ENCODE assay signal across 10 mouse cellular contexts in the genomic region with DNA sequence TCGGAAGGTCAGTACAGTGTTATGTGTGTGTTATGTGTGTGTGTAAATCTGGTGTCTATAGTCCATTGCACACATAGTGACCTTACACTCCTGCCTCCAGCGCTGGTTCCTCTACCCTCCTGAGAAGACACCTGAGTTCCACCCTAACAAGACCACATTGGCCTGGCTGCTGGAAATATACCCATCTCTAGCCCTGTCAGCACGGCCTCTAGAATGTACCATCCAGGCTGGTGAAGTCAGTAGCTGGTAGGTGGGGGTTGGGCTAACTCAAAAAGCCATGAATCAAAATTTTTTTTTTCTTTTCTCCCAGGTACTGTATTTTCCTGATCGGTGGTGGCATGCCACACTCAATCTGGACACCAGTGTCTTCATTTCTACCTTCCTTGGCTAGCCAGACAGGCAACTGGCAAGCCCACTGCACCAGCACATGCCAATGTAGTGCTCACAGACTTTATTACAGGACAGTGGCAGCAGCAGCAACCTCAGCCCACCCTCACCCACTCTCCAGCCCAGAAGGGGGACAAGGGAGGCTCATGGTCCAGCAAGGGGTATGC. TPM values are rescaled to one million over a fixed set of nuclear protein-coding genes. Genes with fewer than 3 reads are reported as not detected.
DNase-seq lines count a peak whose midpoint lies in the region; ATAC-seq and TF ChIP-seq lines count a peak whose summit lies in the region.
"Had no signal": no experiment of that assay in that cellular context is flagged by ENCODE, and none has a peak within 500 bp of the region (broad histone marks: within the 10 kb centered on the region; RNA-seq: fewer than 3 reads in every experiment).

No protein-coding gene starts in this region.

- peaks cover 27% of the 10 kb centered on the region for H3K36me3 ChIP-seq in heart, embryonic 11.5 days (ENCODE audit: control insufficient read depth, insufficient read depth, low read length)
- peaks cover 0 to 13% of the 10 kb centered on the region in 2 experiments; a peak in 2 of 4 replicates for H3K36me3 ChIP-seq in MEL (ENCODE audit: control insufficient read depth in 1 of 2, insufficient read depth in 2 of 2, low read length in 2 of 2)
- peaks cover 37% of the 10 kb centered on the region for H3K36me3 ChIP-seq in forebrain, postnatal 0 days (ENCODE audit: insufficient read depth)
- H3K36me3 ChIP-seq in liver, embryonic 15.5 days (replicated peaks): peaks cover 57% of the 10 kb centered on the region

- no peak for TF ChIP-seq EP300 in MEL (IDR thresholded peaks at IDR 0.05; ENCODE audit: low read depth in 1 of 2, low read length in 2 of 2)

- H3K9me3 ChIP-seq in heart, embryonic 11.5 days (replicated peaks; ENCODE audit: control insufficient read depth, low read length): no peaks in the 10 kb centered on the region
- H3K9me3 ChIP-seq in MEL (replicated peaks; ENCODE audit: insufficient read depth, low read length): no peaks in the 10 kb centered on the region
- H3K9me3 ChIP-seq in forebrain, postnatal 0 days (ENCODE audit: low read length): no peaks in the 10 kb centered on the region
- no peaks in the 10 kb centered on the region for H3K9me3 ChIP-seq in liver, embryonic 15.5 days (replicated peaks)

- H3K9ac ChIP-seq in heart, embryonic 11.5 days (ENCODE audit: low read depth, low read length): no peak overlapping the region
- no peak overlapping the region; the same call in 1 of the 2 replicates for H3K9ac ChIP-seq in MEL (ENCODE audit: control insufficient read depth, low read depth, low read length, poor library complexity, severe bottlenecking)
- H3K9ac ChIP-seq in forebrain, postnatal 0 days: no peak overlapping the region
- H3K9ac ChIP-seq in liver, embryonic 15.5 days: no peak overlapping the region

- no peak for TF ChIP-seq CTCF in MEL (IDR thresholded peaks at IDR 0.05 in 2 of 3, conservative IDR thresholded peaks at IDR 0.05 in 1 of 3; ENCODE audit: control insufficient read depth in 1 of 3, insufficient read depth in 1 of 3, low read depth in 2 of 3, low read length in 3 of 3, poor library complexity in 1 of 3, severe bottlenecking in 1 of 3)
- no peak for TF ChIP-seq CTCF in forebrain, postnatal 0 days (IDR thresholded peaks at IDR 0.05; ENCODE audit: low read depth)

- no peaks in the 10 kb centered on the region for H3K27me3 ChIP-seq in heart, embryonic 11.5 days (ENCODE audit: control insufficient read depth, insufficient read depth, low read length)
- no peaks in the 10 kb centered on the region for H3K27me3 ChIP-seq in MEL (ENCODE audit: control insufficient read depth in 1 of 2, insufficient read depth in 2 of 2, low read length in 2 of 2)
- H3K27me3 ChIP-seq in forebrain, postnatal 0 days (ENCODE audit: insufficient read depth, low read length): no peaks in the 10 kb centered on the region
- H3K27me3 ChIP-seq in liver, embryonic 15.5 days: no peaks in the 10 kb centered on the region
- H3K27me3 ChIP-seq: CH12.LX had no signal

- H3K4me1 ChIP-seq in heart, embryonic 11.5 days (ENCODE audit: control insufficient read depth, insufficient read depth, low read length): peaks cover 47% of the 10 kb centered on the region
- peaks cover 2 to 41% of the 10 kb centered on the region in 2 experiments; a peak in 3 of 4 replicates for H3K4me1 ChIP-seq in MEL (ENCODE audit: control insufficient read depth in 1 of 2, insufficient read depth in 2 of 2, low read length in 2 of 2)
- peaks cover 26% of the 10 kb centered on the region for H3K4me1 ChIP-seq in forebrain, postnatal 0 days (ENCODE audit: insufficient read depth)
- peaks cover 72% of the 10 kb centered on the region for H3K4me1 ChIP-seq in liver, embryonic 15.5 days (replicated peaks)

- no peak for ATAC-seq in heart, embryonic 11.5 days (replicated peaks; ENCODE audit: insufficient number of reproducible peaks, low FRiP score, low TSS enrichment)
- ATAC-seq in forebrain, postnatal 0 days: no peak
- no peak for ATAC-seq in liver, embryonic 15.5 days (ENCODE audit: insufficient read depth)
- ATAC-seq in monocyte, adult 5-6 weeks (replicated peaks; ENCODE audit: insufficient number of reproducible peaks, low FRiP score, low TSS enrichment, poor library complexity, severe bottlenecking): no peak

- no peak for DNase-seq in heart, adult 18-20 months
- DNase-seq in MEL (ENCODE audit: low read depth, low spot score): no peak
- DNase-seq in forebrain, postnatal 0 days: no peak
- no peak for DNase-seq in c-Kit-positive CD71-positive TER-119-positive erythroid progenitor cells, embryonic 14.5 days (ENCODE audit: low spot score)
- no peak for DNase-seq in spleen, postnatal 14 days (ENCODE audit: low spot score in 2 of 2)
- DNase-seq: lung, postnatal 36 days had no signal

- TF ChIP-seq POLR2A in MEL (IDR thresholded peaks at IDR 0.05; ENCODE audit: control insufficient read depth in 1 of 2, insufficient read depth in 1 of 2, low read depth in 1 of 2, low read length in 2 of 2, poor library complexity in 1 of 2): no peak; a peak in 2 of 4 replicates

- H3K4me3 ChIP-seq in heart, embryonic 11.5 days (ENCODE audit: low read depth, low read length): peak overlapping the region; percentile 69
- H3K4me3 ChIP-seq in MEL (ENCODE audit: control insufficient read depth in 1 of 2, insufficient read depth in 1 of 2, low read depth in 2 of 2, low read length in 2 of 2): no peak overlapping the region
- peak overlapping the region; percentile 52; the same call in 1 of the 2 replicates for H3K4me3 ChIP-seq in forebrain, postnatal 0 days (ENCODE audit: low read depth, low read length)
- peak overlapping the region; percentile 65; the same call in 1 of the 2 replicates for H3K4me3 ChIP-seq in liver, embryonic 15.5 days (replicated peaks)

- WGBS in heart, embryonic 11.5 days (ENCODE audit: insufficient replicate concordance): 81% methylated on average over 4 of the region's 4 CpGs
- 87% methylated on average over 4 of the region's 4 CpGs for WGBS in forebrain, postnatal 0 days
- WGBS in liver, embryonic 15.5 days (ENCODE audit: insufficient replicate concordance): 70% methylated on average over 4 of the region's 4 CpGs

- no peak overlapping the region for H3K27ac ChIP-seq in heart, embryonic 11.5 days (ENCODE audit: low read depth, low read length)
- H3K27ac ChIP-seq in MEL (ENCODE audit: control insufficient read depth, low read depth, low read length): no peak overlapping the region
- no peak overlapping the region for H3K27ac ChIP-seq in forebrain, postnatal 0 days (ENCODE audit: low read depth, low read length)
- H3K27ac ChIP-seq in liver, embryonic 15.5 days (replicated peaks): 0 out of 2 replicates have a peak overlapping the region, but pooled peaks have one; percentile 69

- TF ChIP-seq RAD21 in MEL (IDR thresholded peaks at IDR 0.05; ENCODE audit: low read depth, low read length): no peak

- peak overlapping the region; percentile 83 for H3K4me2 ChIP-seq in heart, embryonic 11.5 days
- peak overlapping the region; percentile 58 for H3K4me2 ChIP-seq in forebrain, postnatal 0 days (ENCODE audit: low read depth)
- H3K4me2 ChIP-seq in liver, embryonic 15.5 days: peak overlapping the region; percentile 81

- peaks cover 63% of the 10 kb centered on the region for H3K79me2 ChIP-seq in MEL (ENCODE audit: control insufficient read depth, insufficient read depth, low read length, poor library complexity)

RNA-seq across cellular contexts. Expression of a gene that starts 1.6 kb away (rescaled TPM):
- 30.9 and 42.6 TPM in 2 replicates for polyA plus RNA-seq in heart, embryonic 11.5 days (2014; fragmentation: Nextera tagmentation; extraction: Ambion mirVana)
- 10 to 100 TPM; 28.0 to 34.0 TPM for total RNA-seq in heart, adult 18-20 months (2021)
- total RNA-seq in MEL (2012; rRNA removed): 12.9 and 13.1 TPM in 2 replicates
- 10 to 100 TPM in 1 of 2 experiments, not detected in 1; 23.9 TPM for polyA plus RNA-seq in MEL (2012; ENCODE audit: insufficient read depth in 1 of 2, insufficient read length in 2 of 2, low read depth in 1 of 2, low replicate concordance in 2 of 2, missing spikeins in 1 of 2)
- 44.3 and 52.2 TPM in 2 replicates for total RNA-seq in forebrain, postnatal 0 days (2014; rRNA removed)
- polyA plus RNA-seq in forebrain, postnatal 0 days (2015; fragmentation: Nextera tagmentation; extraction: Ambion mirVana): 46.7 and 49.5 TPM in 2 replicates
- 19.6 and 25.2 TPM in 2 replicates for polyA plus RNA-seq in liver, embryonic 15.5 days (2015; fragmentation: Nextera tagmentation; extraction: Ambion mirVana)
- total RNA-seq in monocyte, adult 5-6 weeks (2017): 7.9 to 20.3 TPM (median 11.0 TPM) in 3 replicates

RNA-seq across cellular contexts. Expression of a gene that starts 2.9 kb away (rescaled TPM):
- 292 and 322 TPM in 2 replicates for polyA plus RNA-seq in heart, embryonic 11.5 days (2014; fragmentation: Nextera tagmentation; extraction: Ambion mirVana)
- 100 to 1,000 TPM; 113 to 128 TPM for total RNA-seq in heart, adult 18-20 months (2021)
- 74.0 and 75.0 TPM in 2 replicates for total RNA-seq in MEL (2012; rRNA removed)
- polyA plus RNA-seq in MEL (2012; ENCODE audit: insufficient read depth in 1 of 2, insufficient read length in 2 of 2, low read depth in 1 of 2, low replicate concordance in 2 of 2, missing spikeins in 1 of 2): 10 to 100 TPM in 1 of 2 experiments, not detected in 1; 99.7 TPM
- total RNA-seq in forebrain, postnatal 0 days (2014; rRNA removed): 237 and 238 TPM in 2 replicates
- polyA plus RNA-seq in forebrain, postnatal 0 days (2015; fragmentation: Nextera tagmentation; extraction: Ambion mirVana): 314 and 324 TPM in 2 replicates
- polyA plus RNA-seq in liver, embryonic 15.5 days (2015; fragmentation: Nextera tagmentation; extraction: Ambion mirVana): 114 and 130 TPM in 2 replicates
- total RNA-seq in monocyte, adult 5-6 weeks (2017): 74.5 to 81.4 TPM (median 75.3 TPM) in 3 replicates

RNA-seq across cellular contexts. Expression of a gene that starts 6.8 kb away (rescaled TPM):
- 1.9 and 2.5 TPM in 2 replicates for polyA plus RNA-seq in heart, embryonic 11.5 days (2014; fragmentation: Nextera tagmentation; extraction: Ambion mirVana)
- 1 to 10 TPM; 1.8 to 2.3 TPM for total RNA-seq in heart, adult 18-20 months (2021)
- total RNA-seq in MEL (2012; rRNA removed): 1.4 TPM in 2 replicates
- polyA plus RNA-seq in MEL (2012; ENCODE audit: insufficient read depth in 1 of 2, insufficient read length in 2 of 2, low read depth in 1 of 2, low replicate concordance in 2 of 2, missing spikeins in 1 of 2): 1 to 10 TPM in 1 of 2 experiments, not detected in 1; 4.0 TPM
- total RNA-seq in forebrain, postnatal 0 days (2014; rRNA removed): 85.4 and 90.7 TPM in 2 replicates
- 77.6 and 83.3 TPM in 2 replicates for polyA plus RNA-seq in forebrain, postnatal 0 days (2015; fragmentation: Nextera tagmentation; extraction: Ambion mirVana)
- polyA plus RNA-seq in liver, embryonic 15.5 days (2015; fragmentation: Nextera tagmentation; extraction: Ambion mirVana): 0.25 and 0.48 TPM in 2 replicates
- total RNA-seq in monocyte, adult 5-6 weeks (2017): 1.8 TPM in 1 of 3 replicates, not detected in the others

RNA-seq across cellular contexts. Expression of a gene that starts 6.8 kb away (rescaled TPM):
- polyA plus RNA-seq in heart, embryonic 11.5 days (2014; fragmentation: Nextera tagmentation; extraction: Ambion mirVana): 14.4 and 17.7 TPM in 2 replicates
- 10 to 100 TPM in 1 of 2 experiments, 1 to 10 TPM in 1; 9.8 to 11.7 TPM for total RNA-seq in heart, adult 18-20 months (2021)
- 29.4 and 38.8 TPM in 2 replicates for total RNA-seq in MEL (2012; rRNA removed)
- polyA plus RNA-seq in MEL (2012; ENCODE audit: insufficient read depth in 1 of 2, insufficient read length in 2 of 2, low read depth in 1 of 2, low replicate concordance in 2 of 2, missing spikeins in 1 of 2): 10 to 100 TPM in 1 of 2 experiments, not detected in 1; 35.0 TPM
- 36.5 and 37.5 TPM in 2 replicates for total RNA-seq in forebrain, postnatal 0 days (2014; rRNA removed)
- 23.2 and 24.5 TPM in 2 replicates for polyA plus RNA-seq in forebrain, postnatal 0 days (2015; fragmentation: Nextera tagmentation; extraction: Ambion mirVana)
- 11.7 and 13.0 TPM in 2 replicates for polyA plus RNA-seq in liver, embryonic 15.5 days (2015; fragmentation: Nextera tagmentation; extraction: Ambion mirVana)
- 10.7 to 16.6 TPM (median 15.6 TPM) in 3 replicates for total RNA-seq in monocyte, adult 5-6 weeks (2017)

RNA-seq across cellular contexts. Expression of a gene that starts 11.3 kb away (rescaled TPM):
- 0.70 and 1.1 TPM in 2 replicates for polyA plus RNA-seq in heart, embryonic 11.5 days (2014; fragmentation: Nextera tagmentation; extraction: Ambion mirVana)
- total RNA-seq in heart, adult 18-20 months (2021): 1 to 10 TPM; 1.2 to 3.3 TPM
- total RNA-seq in MEL (2012; rRNA removed): 2.8 and 4.9 TPM in 2 replicates
- polyA plus RNA-seq in MEL (2012; ENCODE audit: insufficient read depth in 1 of 2, insufficient read length in 2 of 2, low read depth in 1 of 2, low replicate concordance in 2 of 2, missing spikeins in 1 of 2): 1 to 10 TPM in 1 of 2 experiments, not detected in 1; 6.8 TPM
- 23.2 and 23.8 TPM in 2 replicates for total RNA-seq in forebrain, postnatal 0 days (2014; rRNA removed)
- 9.2 and 12.3 TPM in 2 replicates for polyA plus RNA-seq in forebrain, postnatal 0 days (2015; fragmentation: Nextera tagmentation; extraction: Ambion mirVana)
- 0.46 and 0.52 TPM in 2 replicates for polyA plus RNA-seq in liver, embryonic 15.5 days (2015; fragmentation: Nextera tagmentation; extraction: Ambion mirVana)
- total RNA-seq in monocyte, adult 5-6 weeks (2017): 0.43 to 2.9 TPM (median 2.1 TPM) in 3 replicates

Comparison
In these comparisons a context has a peak if more than half of its experiments do, and no peak if none do; other contexts are left out.
1. H3K4me3 ChIP-seq: peak in heart, embryonic 11.5 days (single experiment), forebrain, postnatal 0 days (single experiment) and liver, embryonic 15.5 days (single experiment); none in MEL (0 of 2).
2. RNA of a gene that starts 6.8 kb away (total RNA-seq): 85.4 to 90.7 TPM in forebrain, postnatal 0 days; 1.8 to 2.3 TPM in heart, adult 18-20 months, 1.4 TPM in MEL and 1.8 TPM in monocyte, adult 5-6 weeks; every median in the first group is over 10 times any median in the second.
3. Peak in every context shown above with its lines, with median percentiles within 50 percentile points of each other: H3K4me2 ChIP-seq.